Comparison of ENCODE assay signal across 12 mouse cellular contexts in the genomic region with DNA sequence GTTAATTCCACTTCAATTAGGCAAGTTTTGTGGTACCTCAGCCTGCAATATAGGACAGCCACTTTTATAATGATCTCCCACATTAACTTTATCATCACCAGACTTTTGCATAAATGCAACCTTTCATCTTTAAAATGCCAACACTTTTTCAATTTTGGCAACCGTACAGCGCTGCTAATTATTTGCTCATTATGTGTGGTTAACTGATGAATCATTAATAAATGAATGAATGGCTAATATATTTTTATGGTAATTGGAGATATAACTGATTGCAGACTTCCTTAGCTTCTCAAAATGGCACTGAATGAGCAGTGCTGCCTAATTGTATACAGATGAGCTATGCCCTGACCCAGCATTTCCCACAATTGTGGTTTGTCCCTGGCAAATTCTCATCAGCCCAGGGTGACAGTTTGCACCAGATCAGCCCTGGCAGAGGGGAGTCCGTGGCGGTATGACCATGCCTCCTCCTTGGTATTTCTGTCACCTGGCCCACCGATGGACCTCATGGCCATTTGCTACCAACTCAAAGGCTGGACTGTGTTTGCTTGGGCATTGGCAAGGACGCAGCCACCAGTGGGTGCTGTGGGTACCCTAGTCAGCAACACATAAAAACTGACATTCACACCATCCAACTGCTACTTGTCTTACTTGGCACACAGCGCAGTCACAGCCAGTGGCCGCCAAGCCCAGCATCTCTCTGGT.
DNase-seq lines count a peak whose midpoint lies in the region; ATAC-seq and TF ChIP-seq lines count a peak whose summit lies in the region.
"Had no signal": no experiment of that assay in that cellular context is flagged by ENCODE, and none has a peak within 500 bp of the region (broad histone marks: within the 10 kb centered on the region; RNA-seq: fewer than 3 reads in every experiment).

No protein-coding gene starts in this region.

- no peak overlapping the region for H3K27ac ChIP-seq in forebrain, embryonic 11.5 days (ENCODE audit: low read depth, low read length)
- H3K27ac ChIP-seq in hindbrain, embryonic 14.5 days: 0 out of 2 replicates have a peak overlapping the region, but pooled peaks have one; percentile 39
- H3K27ac ChIP-seq in midbrain, embryonic 14.5 days (replicated peaks; ENCODE audit: low read depth, low read length): no peak overlapping the region
- H3K27ac ChIP-seq: liver, embryonic 12.5 days; stomach, postnatal 0 days had no signal

- no peak overlapping the region for H3K4me2 ChIP-seq in forebrain, embryonic 11.5 days (ENCODE audit: low read depth, low read length, severe bottlenecking)
- no peak overlapping the region for H3K4me2 ChIP-seq in hindbrain, embryonic 14.5 days (replicated peaks)
- no peak overlapping the region for H3K4me2 ChIP-seq in midbrain, embryonic 14.5 days (ENCODE audit: low read length)
- H3K4me2 ChIP-seq: liver, embryonic 12.5 days had no signal

- no peak for TF ChIP-seq CTCF in brain, embryonic 14.5 days (IDR thresholded peaks at IDR 0.05; ENCODE audit: borderline replicate concordance, extremely low read depth, insufficient read depth, insufficient read length)

- no peaks in the 10 kb centered on the region for H3K36me3 ChIP-seq in forebrain, embryonic 11.5 days (ENCODE audit: control insufficient read depth, insufficient read depth, low read length)
- H3K36me3 ChIP-seq in hindbrain, embryonic 14.5 days (replicated peaks; ENCODE audit: control insufficient read depth, insufficient read depth): no peaks in the 10 kb centered on the region
- no peaks in the 10 kb centered on the region for H3K36me3 ChIP-seq in midbrain, embryonic 14.5 days (ENCODE audit: control insufficient read depth, insufficient read depth, low read length)
- H3K36me3 ChIP-seq: liver, embryonic 12.5 days had no signal

- H3K9me3 ChIP-seq in forebrain, embryonic 11.5 days (ENCODE audit: control insufficient read depth, low read length): no peaks in the 10 kb centered on the region
- H3K9me3 ChIP-seq in hindbrain, embryonic 14.5 days (ENCODE audit: control insufficient read depth, low read length): no peaks in the 10 kb centered on the region
- H3K9me3 ChIP-seq in midbrain, embryonic 14.5 days (ENCODE audit: control insufficient read depth, low read length): no peaks in the 10 kb centered on the region
- H3K9me3 ChIP-seq: liver, embryonic 12.5 days had no signal

- peak; percentile 64 for DNase-seq in brain, embryonic 14.5 days (ENCODE audit: low read depth)
- DNase-seq in forebrain, embryonic 11.5 days (ENCODE audit: low spot score): no peak
- DNase-seq in hindbrain, embryonic 14.5 days (ENCODE audit: low spot score): no peak
- no peak for DNase-seq in midbrain, embryonic 14.5 days
- DNase-seq in heart, postnatal 25 days (ENCODE audit: low spot score): no peak
- no peak for DNase-seq in heart, postnatal 36 days
- DNase-seq in frontal cortex, postnatal 36 days (ENCODE audit: low spot score in 2 of 2): no peak
- DNase-seq: adrenal gland, adult 8-10 months; right cerebral cortex, postnatal 4 days had no signal

- WGBS in forebrain, embryonic 11.5 days: 81% methylated on average over 8 of the region's 8 CpGs
- 72% methylated on average over 8 of the region's 8 CpGs for WGBS in hindbrain, embryonic 14.5 days
- WGBS in midbrain, embryonic 14.5 days: 88% methylated on average over 8 of the region's 8 CpGs

- H3K9ac ChIP-seq in forebrain, embryonic 11.5 days (ENCODE audit: low read length): no peak overlapping the region
- no peak overlapping the region for H3K9ac ChIP-seq in hindbrain, embryonic 14.5 days
- H3K9ac ChIP-seq in midbrain, embryonic 14.5 days (replicated peaks; ENCODE audit: low read length): no peak overlapping the region
- H3K9ac ChIP-seq: liver, embryonic 12.5 days had no signal

- no peak overlapping the region for H3K4me3 ChIP-seq in forebrain, embryonic 11.5 days (ENCODE audit: low read depth, low read length)
- no peak overlapping the region for H3K4me3 ChIP-seq in hindbrain, embryonic 14.5 days (replicated peaks; ENCODE audit: low read length)
- no peak overlapping the region for H3K4me3 ChIP-seq in midbrain, embryonic 14.5 days (replicated peaks; ENCODE audit: low read depth, low read length)
- H3K4me3 ChIP-seq: liver, embryonic 12.5 days had no signal

- intact Hi-C loops in heart, postnatal 25 days (cut with DNase I): no loop called here
- intact Hi-C loops in heart, postnatal 36 days (cut with DNase I): no loop called here

- ATAC-seq in forebrain, embryonic 11.5 days (replicated peaks; ENCODE audit: low FRiP score): peak; percentile 34; the same call in 1 of the 2 replicates
- no peak for ATAC-seq in hindbrain, embryonic 14.5 days (ENCODE audit: low FRiP score)
- peak; percentile 18; the same call in 1 of the 2 replicates for ATAC-seq in midbrain, embryonic 14.5 days (ENCODE audit: low FRiP score, low TSS enrichment)
- ATAC-seq: liver, embryonic 12.5 days had no signal

- H3K27me3 ChIP-seq in forebrain, embryonic 11.5 days (ENCODE audit: control insufficient read depth, insufficient read depth, low read length): no peaks in the 10 kb centered on the region
- no peaks in the 10 kb centered on the region for H3K27me3 ChIP-seq in hindbrain, embryonic 14.5 days (ENCODE audit: control insufficient read depth, insufficient read depth, low read length)
- H3K27me3 ChIP-seq in midbrain, embryonic 14.5 days (ENCODE audit: control insufficient read depth, insufficient read depth, low read length): no peaks in the 10 kb centered on the region
- H3K27me3 ChIP-seq: CH12.LX; liver, embryonic 12.5 days had no signal

- TF ChIP-seq POLR2A in brain, embryonic 14.5 days (IDR thresholded peaks at IDR 0.05; ENCODE audit: borderline replicate concordance, extremely low read depth, insufficient read depth, insufficient read length, poor library complexity, severe bottlenecking): no peak

- H3K4me1 ChIP-seq in forebrain, embryonic 11.5 days (replicated peaks; ENCODE audit: control insufficient read depth, insufficient read depth, low read length): peaks cover 14% of the 10 kb centered on the region
- H3K4me1 ChIP-seq in hindbrain, embryonic 14.5 days (replicated peaks; ENCODE audit: control insufficient read depth, insufficient read depth, low read length): peaks cover 19% of the 10 kb centered on the region
- H3K4me1 ChIP-seq in midbrain, embryonic 14.5 days (ENCODE audit: control insufficient read depth, insufficient read depth, low read length): peaks cover 20% of the 10 kb centered on the region
